In genomic region chr2:58146572-58146971, GRCm38 (mm10) we compare ENCODE assay signal across 23 mouse cellular contexts. TPM values are rescaled to one million over a fixed set of nuclear protein-coding genes. Genes with fewer than 3 reads are reported as not detected.
DNase-seq lines count a peak whose midpoint lies in the region; ATAC-seq and TF ChIP-seq lines count a peak whose summit lies in the region.
"Had no signal": no experiment of that assay in that cellular context is flagged by ENCODE, and none has a peak within 500 bp of the region (broad histone marks: within the 10 kb centered on the region; RNA-seq: fewer than 3 reads in every experiment).

No protein-coding gene starts in this region.

- CTCF ChIA-PET in Patski (lab: Charles Lee), result interaction anchor here (1.1 to 1.8 kb wide), 3 partner anchors 9 to 24 kb away, joined by 4 read pairs; no protein-coding TSS in a partner anchor

- no peak overlapping the region for H3K4me2 ChIP-seq in hindbrain, postnatal 0 days (ENCODE audit: low read depth, low read length)
- H3K4me2 ChIP-seq: embryonic facial prominence, embryonic 13.5 days; embryonic facial prominence, embryonic 15.5 days; forebrain, embryonic 12.5 days had no signal

- 93% methylated on average over 5 of the region's 5 CpGs for WGBS in hindbrain, postnatal 0 days

- H3K9me3 ChIP-seq in hindbrain, postnatal 0 days (ENCODE audit: low read length), result no peaks in the 10 kb centered on the region
- H3K9me3 ChIP-seq: embryonic facial prominence, embryonic 13.5 days; embryonic facial prominence, embryonic 15.5 days; forebrain, embryonic 10.5 days; forebrain, embryonic 12.5 days had no signal

- no peak for TF ChIP-seq CTCF in gastrocnemius, adult 2 months (IDR thresholded peaks at IDR 0.05)
- no peak for TF ChIP-seq CTCF in Patski (IDR thresholded peaks at IDR 0.05)
- TF ChIP-seq CTCF in hindbrain, postnatal 0 days (IDR thresholded peaks at IDR 0.05; ENCODE audit: low read depth), result no peak

- in situ Hi-C loops in Patski (cut with MboI; ENCODE audit: low pct_unique_long_range_greater_than_20kb), result no loop called here

- no peak overlapping the region for H3K27ac ChIP-seq in gastrocnemius, adult 2 months
- no peak overlapping the region for H3K27ac ChIP-seq in hindbrain, postnatal 0 days
- H3K27ac ChIP-seq: embryonic facial prominence, embryonic 13.5 days; embryonic facial prominence, embryonic 15.5 days; forebrain, embryonic 10.5 days; forebrain, embryonic 12.5 days had no signal

- peak; percentile 19 for DNase-seq in gastrocnemius, adult 2 months
- no peak for DNase-seq in gastrocnemius, postnatal 4 days (ENCODE audit: low spot score in 2 of 2)
- peak; percentile 31 for DNase-seq in NIH3T3 (ENCODE audit: low read depth)
- no peak for DNase-seq in Patski (ENCODE audit: low read depth, low spot score)
- no peak for DNase-seq in hindbrain, postnatal 0 days (ENCODE audit: low spot score)
- no peak for DNase-seq in lung, postnatal 10 days
- DNase-seq: adrenal gland, adult 2 months; adrenal gland, postnatal 10 days; adrenal gland, postnatal 25 days; cerebellum, adult 11 months; cerebellum, adult 18-20 months; cerebellum, adult 8-10 months; cerebellum, postnatal 10 days; cerebellum, postnatal 25 days; embryo, embryonic 11 days had no signal

- no peak overlapping the region for H3K9ac ChIP-seq in hindbrain, postnatal 0 days (replicated peaks; ENCODE audit: low read length)
- H3K9ac ChIP-seq: embryonic facial prominence, embryonic 13.5 days; embryonic facial prominence, embryonic 15.5 days; forebrain, embryonic 12.5 days had no signal

- no peaks in the 10 kb centered on the region for H3K4me1 ChIP-seq in hindbrain, postnatal 0 days (ENCODE audit: insufficient read depth, low read length)
- H3K4me1 ChIP-seq: embryonic facial prominence, embryonic 13.5 days; embryonic facial prominence, embryonic 15.5 days; forebrain, embryonic 10.5 days; forebrain, embryonic 12.5 days had no signal

- peak; percentile 74 for ATAC-seq in Patski
- ATAC-seq in hindbrain, postnatal 0 days, result no peak
- ATAC-seq: forebrain, embryonic 14.5 days; forebrain, embryonic 16.5 days had no signal

- intact Hi-C loops in gastrocnemius, adult 2 months (cut with DNase I), result no loop called here

- H3K4me3 ChIP-seq in gastrocnemius, adult 2 months, result no peak overlapping the region
- H3K4me3 ChIP-seq in hindbrain, postnatal 0 days (ENCODE audit: low read length), result no peak overlapping the region
- H3K4me3 ChIP-seq: embryonic facial prominence, embryonic 13.5 days; embryonic facial prominence, embryonic 15.5 days; erythroblast, embryonic 14.5 days; forebrain, embryonic 10.5 days; forebrain, embryonic 12.5 days had no signal

- POLR2A ChIA-PET in Patski (lab: Charles Lee), result no interaction called here

- H3K27me3 ChIP-seq in Patski, result no peaks in the 10 kb centered on the region
- no peaks in the 10 kb centered on the region for H3K27me3 ChIP-seq in hindbrain, postnatal 0 days (ENCODE audit: insufficient read depth, low read length)
- H3K27me3 ChIP-seq: embryonic facial prominence, embryonic 13.5 days; embryonic facial prominence, embryonic 15.5 days; forebrain, embryonic 12.5 days had no signal

- H3K36me3 ChIP-seq in hindbrain, postnatal 0 days (ENCODE audit: insufficient read depth, low read length), result no peaks in the 10 kb centered on the region
- H3K36me3 ChIP-seq: embryonic facial prominence, embryonic 13.5 days; embryonic facial prominence, embryonic 15.5 days; forebrain, embryonic 10.5 days; forebrain, embryonic 12.5 days had no signal

RNA-seq across cellular contexts. Expression of gene Cytip, which starts 48.8 kb away (rescaled TPM):
- total RNA-seq in gastrocnemius, adult 2 months (2021), result under 1 TPM; 0.28 to 0.42 TPM
- total RNA-seq in gastrocnemius, postnatal 4 days (2021), result 1 to 10 TPM; 1.3 TPM
- polyA plus RNA-seq in Patski (2021), result 11.5 TPM
- total RNA-seq in hindbrain, postnatal 0 days (2014; rRNA removed), result 0.11 TPM in 1 of 2 replicates, not detected in the other
- polyA plus RNA-seq in hindbrain, postnatal 0 days (2015; fragmentation: Nextera tagmentation; extraction: Ambion mirVana), result 0.24 and 0.49 TPM in 2 replicates
- total RNA-seq: MEL had no signal
- polyA plus RNA-seq: erythroblast, embryonic 14.5 days; forebrain, embryonic 14.5 days had no signal

Comparison
In these comparisons a context has a peak if more than half of its experiments do, and no peak if none do; other contexts are left out.
1. DNase-seq: peak in gastrocnemius, adult 2 months (single experiment) and NIH3T3 (single experiment); none in gastrocnemius, postnatal 4 days (0 of 2), Patski (single experiment), hindbrain, postnatal 0 days (single experiment) and lung, postnatal 10 days (single experiment).